19 mouse cellular contexts compared by ENCODE assay signal in the genomic region with DNA sequence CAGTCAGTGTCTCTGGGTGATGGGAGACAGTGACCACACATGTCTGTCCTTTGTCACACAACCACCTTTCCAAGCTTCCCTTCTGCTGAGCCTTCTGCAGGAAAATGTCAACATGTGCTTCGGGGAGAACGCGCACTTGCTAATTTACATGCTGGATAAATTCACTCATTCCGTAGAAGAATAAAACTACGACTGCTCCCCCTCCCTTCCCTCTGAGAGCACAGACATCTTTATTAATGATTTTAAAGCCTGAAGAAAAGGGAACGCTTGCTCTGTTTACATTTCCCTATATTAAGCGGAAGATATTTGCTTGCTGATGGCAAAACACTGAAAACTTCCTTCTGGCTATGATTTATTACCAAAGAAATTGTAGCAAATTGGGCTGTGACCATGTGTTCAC.
A peak's percentile ranks its signal among the peaks of the same experiment; 100 is the strongest.
DNase-seq lines count a peak whose midpoint lies in the region; ATAC-seq and TF ChIP-seq lines count a peak whose summit lies in the region.
"Had no signal": no experiment of that assay in that cellular context is flagged by ENCODE, and none has a peak within 500 bp of the region (broad histone marks: within the 10 kb centered on the region; RNA-seq: fewer than 3 reads in every experiment).

No protein-coding gene starts in this region.

- no peaks in the 10 kb centered on the region for H3K27me3 ChIP-seq in hindbrain, embryonic 13.5 days
- no peaks in the 10 kb centered on the region for H3K27me3 ChIP-seq in hindbrain, postnatal 0 days (ENCODE audit: insufficient read depth, low read length)
- H3K27me3 ChIP-seq in midbrain, embryonic 13.5 days, result no peaks in the 10 kb centered on the region
- H3K27me3 ChIP-seq in midbrain, embryonic 15.5 days (replicated peaks), result no peaks in the 10 kb centered on the region
- no peaks in the 10 kb centered on the region for H3K27me3 ChIP-seq in embryonic facial prominence, embryonic 12.5 days
- no peaks in the 10 kb centered on the region for H3K27me3 ChIP-seq in limb, embryonic 11.5 days (ENCODE audit: control insufficient read depth, insufficient read depth, low read length)
- H3K27me3 ChIP-seq: embryonic facial prominence, embryonic 15.5 days; midbrain, embryonic 12.5 days; neural tube, embryonic 13.5 days had no signal

- DNase-seq in hindbrain, postnatal 0 days (ENCODE audit: low spot score), result no peak
- peak; percentile 43 for DNase-seq in limb, embryonic 11.5 days (ENCODE audit: low spot score)
- no peak for DNase-seq in natural killer cell, adult 2 months (ENCODE audit: low spot score in 2 of 2)
- DNase-seq: adrenal gland, postnatal 10 days; cerebellum, adult 18-20 months; gastrocnemius, postnatal 14 days; heart, adult 2 months; kidney, adult 2 months; lung, adult 2 months; right cerebral cortex, postnatal 25 days had no signal

- peak overlapping the region; percentile 52; the same call in 1 of the 2 replicates for H3K27ac ChIP-seq in hindbrain, embryonic 13.5 days
- H3K27ac ChIP-seq in hindbrain, postnatal 0 days, result no peak overlapping the region
- 0 out of 2 replicates have a peak overlapping the region, but pooled peaks have one; percentile 19 for H3K27ac ChIP-seq in midbrain, embryonic 13.5 days
- H3K27ac ChIP-seq in midbrain, embryonic 15.5 days, result no peak overlapping the region
- H3K27ac ChIP-seq in embryonic facial prominence, embryonic 12.5 days, result 0 out of 2 replicates have a peak overlapping the region, but pooled peaks have one; percentile 60
- peak overlapping the region; percentile 43; the same call in 1 of the 2 replicates for H3K27ac ChIP-seq in limb, embryonic 11.5 days (replicated peaks; ENCODE audit: low read depth, low read length)
- H3K27ac ChIP-seq: heart, adult 2 months; macrophage; neural tube, embryonic 13.5 days had no signal

- peaks cover 32% of the 10 kb centered on the region for H3K4me1 ChIP-seq in hindbrain, embryonic 13.5 days (replicated peaks)
- no peaks in the 10 kb centered on the region for H3K4me1 ChIP-seq in hindbrain, postnatal 0 days (ENCODE audit: insufficient read depth, low read length)
- peaks cover 20% of the 10 kb centered on the region for H3K4me1 ChIP-seq in midbrain, embryonic 13.5 days (replicated peaks)
- peaks cover 17% of the 10 kb centered on the region for H3K4me1 ChIP-seq in midbrain, embryonic 15.5 days
- peaks cover 23% of the 10 kb centered on the region for H3K4me1 ChIP-seq in embryonic facial prominence, embryonic 12.5 days
- peaks cover 7% of the 10 kb centered on the region; the same call in 1 of the 2 replicates for H3K4me1 ChIP-seq in limb, embryonic 11.5 days (ENCODE audit: control insufficient read depth, insufficient read depth, low read length)
- H3K4me1 ChIP-seq: midbrain, embryonic 12.5 days had no signal

- 45% methylated on average over 7 of the region's 7 CpGs for WGBS in hindbrain, embryonic 13.5 days
- 39% methylated on average over 7 of the region's 7 CpGs for WGBS in hindbrain, postnatal 0 days
- WGBS in midbrain, embryonic 13.5 days, result 52% methylated on average over 7 of the region's 7 CpGs
- 43% methylated on average over 7 of the region's 7 CpGs for WGBS in midbrain, embryonic 15.5 days
- WGBS in embryonic facial prominence, embryonic 12.5 days, result 43% methylated on average over 7 of the region's 7 CpGs
- 46% methylated on average over 7 of the region's 7 CpGs for WGBS in limb, embryonic 11.5 days

- peaks cover 4% of the 10 kb centered on the region; the same call in 1 of the 2 replicates for H3K36me3 ChIP-seq in hindbrain, embryonic 13.5 days
- H3K36me3 ChIP-seq in hindbrain, postnatal 0 days (ENCODE audit: insufficient read depth, low read length), result no peaks in the 10 kb centered on the region
- no peaks in the 10 kb centered on the region for H3K36me3 ChIP-seq in midbrain, embryonic 13.5 days
- H3K36me3 ChIP-seq in midbrain, embryonic 15.5 days (replicated peaks), result 0 out of 2 replicates have a peak, but pooled peaks cover 3% of the 10 kb centered on the region
- no peaks in the 10 kb centered on the region for H3K36me3 ChIP-seq in embryonic facial prominence, embryonic 12.5 days
- H3K36me3 ChIP-seq in limb, embryonic 11.5 days (ENCODE audit: control insufficient read depth, insufficient read depth, low read length), result no peaks in the 10 kb centered on the region
- H3K36me3 ChIP-seq: embryonic facial prominence, embryonic 15.5 days; midbrain, embryonic 12.5 days had no signal

- 0 out of 2 replicates have a peak overlapping the region, but pooled peaks have one; percentile 49 for H3K9ac ChIP-seq in hindbrain, embryonic 13.5 days
- no peak overlapping the region for H3K9ac ChIP-seq in hindbrain, postnatal 0 days (replicated peaks; ENCODE audit: low read length)
- no peak overlapping the region for H3K9ac ChIP-seq in midbrain, embryonic 13.5 days (replicated peaks)
- H3K9ac ChIP-seq in midbrain, embryonic 15.5 days, result no peak overlapping the region
- no peak overlapping the region for H3K9ac ChIP-seq in embryonic facial prominence, embryonic 12.5 days
- H3K9ac ChIP-seq in limb, embryonic 11.5 days (ENCODE audit: low read length), result no peak overlapping the region
- H3K9ac ChIP-seq: embryonic facial prominence, embryonic 15.5 days; midbrain, embryonic 12.5 days; neural tube, embryonic 13.5 days had no signal

- H3K9me3 ChIP-seq in hindbrain, embryonic 13.5 days, result peaks cover 5% of the 10 kb centered on the region
- H3K9me3 ChIP-seq in hindbrain, postnatal 0 days (ENCODE audit: low read length), result no peaks in the 10 kb centered on the region
- H3K9me3 ChIP-seq in midbrain, embryonic 13.5 days, result peaks cover 4% of the 10 kb centered on the region; the same call in 1 of the 2 replicates
- no peaks in the 10 kb centered on the region for H3K9me3 ChIP-seq in midbrain, embryonic 15.5 days
- H3K9me3 ChIP-seq in embryonic facial prominence, embryonic 12.5 days, result peaks cover 5% of the 10 kb centered on the region
- H3K9me3 ChIP-seq in limb, embryonic 11.5 days (ENCODE audit: control insufficient read depth, low read length), result no peaks in the 10 kb centered on the region
- H3K9me3 ChIP-seq: embryonic facial prominence, embryonic 15.5 days had no signal

- no peak overlapping the region for H3K4me2 ChIP-seq in hindbrain, embryonic 13.5 days
- no peak overlapping the region for H3K4me2 ChIP-seq in hindbrain, postnatal 0 days (ENCODE audit: low read depth, low read length)
- no peak overlapping the region for H3K4me2 ChIP-seq in midbrain, embryonic 13.5 days (replicated peaks)
- H3K4me2 ChIP-seq in midbrain, embryonic 15.5 days, result no peak overlapping the region
- no peak overlapping the region for H3K4me2 ChIP-seq in embryonic facial prominence, embryonic 12.5 days (replicated peaks)
- H3K4me2 ChIP-seq in limb, embryonic 11.5 days (ENCODE audit: low read depth, severe bottlenecking), result peak overlapping the region; percentile 15; the same call in 1 of the 2 replicates
- H3K4me2 ChIP-seq: liver, embryonic 11.5 days; midbrain, embryonic 12.5 days; neural tube, embryonic 13.5 days had no signal

- TF ChIP-seq CTCF in hindbrain, postnatal 0 days (IDR thresholded peaks at IDR 0.05; ENCODE audit: low read depth), result no peak

- no peak overlapping the region for H3K4me3 ChIP-seq in hindbrain, embryonic 13.5 days
- H3K4me3 ChIP-seq in hindbrain, postnatal 0 days (ENCODE audit: low read length), result no peak overlapping the region
- no peak overlapping the region for H3K4me3 ChIP-seq in midbrain, embryonic 13.5 days (replicated peaks)
- no peak overlapping the region for H3K4me3 ChIP-seq in midbrain, embryonic 15.5 days
- H3K4me3 ChIP-seq in embryonic facial prominence, embryonic 12.5 days, result no peak overlapping the region
- no peak overlapping the region for H3K4me3 ChIP-seq in limb, embryonic 11.5 days (ENCODE audit: low read depth, low read length)
- H3K4me3 ChIP-seq: embryonic facial prominence, embryonic 15.5 days; heart, adult 2 months; midbrain, embryonic 12.5 days; neural tube, embryonic 13.5 days had no signal

- ATAC-seq in hindbrain, embryonic 13.5 days (ENCODE audit: low FRiP score), result no peak
- ATAC-seq in hindbrain, postnatal 0 days, result no peak
- ATAC-seq in midbrain, embryonic 13.5 days, result no peak
- no peak for ATAC-seq in midbrain, embryonic 15.5 days (replicated peaks)
- ATAC-seq in embryonic facial prominence, embryonic 12.5 days (ENCODE audit: insufficient number of reproducible peaks, insufficient read depth, low FRiP score, low TSS enrichment), result no peak
- no peak for ATAC-seq in limb, embryonic 11.5 days (ENCODE audit: insufficient number of reproducible peaks, low FRiP score, low TSS enrichment, low read depth)

Comparison
In these comparisons a context has a peak if more than half of its experiments do, and no peak if none do; other contexts are left out.
1. H3K27ac ChIP-seq: peak in hindbrain, embryonic 13.5 days (single experiment), midbrain, embryonic 13.5 days (single experiment), embryonic facial prominence, embryonic 12.5 days (single experiment) and limb, embryonic 11.5 days (single experiment); none in hindbrain, postnatal 0 days (single experiment) and midbrain, embryonic 15.5 days (single experiment).